Mouse (Mus musculus) embryonic facial prominence, embryonic 14.5 days (tissue): ENCODE measurements around the gene Lage3. TPM values are rescaled to one million over a fixed set of nuclear protein-coding genes. Genes with fewer than 3 reads are reported as not detected.

Experiments used
- ATAC-seq: fragments of 200-750 bp; cut with Nextera tagmentation; 2 replicates; pipeline ENCODE4 v1.8.0; 2017; ENCODE audit warnings: low read depth, moderate number of reproducible peaks, moderate TSS enrichment
- DNase-seq: peaks from one replicate; pipeline ENCODE4 v3.0.0-alpha.2; 2015; ENCODE audit warnings: low spot score
- H3K27ac ChIP-seq: fragments of 300-500 bp; sonication (generic); replicated peaks from 2 replicates; pipeline ENCODE4 v1.5.1; 2014; ENCODE audit warnings: low read depth, mild to moderate bottlenecking, low read length, moderate library complexity
- H3K27me3 ChIP-seq: fragments of 300-500 bp; sonication (generic); replicated peaks from 2 replicates; pipeline ENCODE4 v1.6.1; 2014; ENCODE audit warnings: low read length; ENCODE audit not compliant: control insufficient read depth, insufficient read depth
- H3K36me3 ChIP-seq: fragments of 300-500 bp; sonication (generic); 2 replicates; pipeline ENCODE4 v1.6.1; 2014; ENCODE audit warnings: low read length, mixed read lengths; ENCODE audit not compliant: control insufficient read depth, insufficient read depth
- H3K4me1 ChIP-seq: fragments of 300-500 bp; sonication (generic); 2 replicates; pipeline ENCODE4 v1.6.1; 2014; ENCODE audit warnings: antibody characterized with exemption, low read length; ENCODE audit not compliant: control insufficient read depth, insufficient read depth
- H3K4me2 ChIP-seq: fragments of 300-500 bp; sonication (generic); 2 replicates; pipeline ENCODE4 v1.6.1; 2014; ENCODE audit warnings: low read depth, mild to moderate bottlenecking, low read length, moderate library complexity, mixed read lengths
- H3K4me3 ChIP-seq: fragments of 300-500 bp; sonication (generic); 2 replicates; pipeline ENCODE4 v1.5.1; 2014; ENCODE audit warnings: low read depth, mild to moderate bottlenecking, low read length
- H3K9ac ChIP-seq: fragments of 300-500 bp; sonication (generic); 2 replicates; pipeline ENCODE4 v1.6.1; 2014; ENCODE audit warnings: low read depth, mild to moderate bottlenecking, low read length, moderate library complexity, mixed read lengths
- H3K9me3 ChIP-seq: fragments of 300-500 bp; sonication (generic); 2 replicates; pipeline ENCODE4 v1.6.1; 2016; ENCODE audit warnings: low read length; ENCODE audit not compliant: control insufficient read depth
- WGBS: fragments of 180-500 bp; shearing (Covaris S2); extraction: QIAGEN DNeasy Blood & Tissue Kit; methylation state at CpG from one replicate; pipeline ENCODE4 v1.1.7; 2014; 5-methylcytosine and 5-hydroxymethylcytosine counted together
- microRNA-seq: library from miRNA; unstranded; fragments of <30 nt; microRNA quantifications from one replicate; pipeline ENCODE4, GENCODE M21; 2016; ENCODE audit warnings: borderline number of aligned reads
- polyA plus RNA-seq: library from polyadenylated mRNA; unstranded; fragments of >200 nt; fragmentation: Nextera tagmentation; extraction: Ambion mirVana; gene quantifications from 2 replicates; pipeline ENCODE4 v1.2.1, GENCODE M21; 2014

Lage3 gene
- polyA plus RNA-seq, 1 experiment from 2014 or later: 94.0 TPM

- no peaks in the 10 kb centered on the region for H3K4me1 ChIP-seq
- peak within 1 kb of the TSS; percentile 56 for H3K4me2 ChIP-seq
- no peaks in the 10 kb centered on the region for H3K27me3 ChIP-seq
- H3K9ac ChIP-seq: peak within 1 kb of the TSS; percentile 74
- peak; percentile 88 for ATAC-seq
- 17% methylated on average over 27 of the region's 41 CpGs for WGBS
- peak; percentile 80 for DNase-seq
- H3K4me3 ChIP-seq: peak within 1 kb of the TSS; percentile 57
- peak within 1 kb of the TSS; percentile 89 for H3K27ac ChIP-seq
- H3K36me3 ChIP-seq: peaks cover 55% of the 10 kb centered on the region
- H3K9me3 ChIP-seq: no peaks in the 10 kb centered on the region
Measured at GRCm38 (mm10) chrX:74304867-74305700, 48.3 kb downstream of the Lage3 start, which contains the start of gene Gdi1. Gdi1 (plus strand) TSS chrX:74304998.

Small RNA genes lying within 50 kb of the gene (microRNA-seq; reads per million reads assigned to microRNA genes)
- gene Mir7092: 1.3 reads per million

Other genes starting within 250 kb of the Lage3 start
- not detected in 2 replicates for gene Opn1mw, start 226.2 kb downstream of the Lage3 start, polyA plus RNA-seq
- 10.4 and 11.3 TPM in 2 replicates for gene Mecp2, start 218.3 kb downstream of the Lage3 start, polyA plus RNA-seq
- gene Tex28, start 185.8 kb downstream of the Lage3 start, polyA plus RNA-seq: not detected in 2 replicates
- gene Tktl1, start 176.4 kb downstream of the Lage3 start, polyA plus RNA-seq: not detected in 2 replicates
- gene Flna, start 103.8 kb downstream of the Lage3 start, polyA plus RNA-seq: 284 and 324 TPM in 2 replicates
- gene Emd, start 98.9 kb downstream of the Lage3 start, polyA plus RNA-seq: 26.1 and 26.9 TPM in 2 replicates
- 898 and 935 TPM in 2 replicates for gene Rpl10, start 82.8 kb downstream of the Lage3 start, polyA plus RNA-seq
- 61.5 and 63.1 TPM in 2 replicates for gene Taz, start 71.7 kb downstream of the Lage3 start, polyA plus RNA-seq
- 16.5 and 19.3 TPM in 2 replicates for gene Dnase1l1, start 71.3 kb downstream of the Lage3 start, polyA plus RNA-seq
- gene Atp6ap1, start 56.5 kb downstream of the Lage3 start, polyA plus RNA-seq: 138 and 143 TPM in 2 replicates
- gene Gdi1, start 48.6 kb downstream of the Lage3 start, polyA plus RNA-seq: 156 and 180 TPM in 2 replicates
- 45.6 and 47.9 TPM in 2 replicates for gene Fam50a, start 40.6 kb downstream of the Lage3 start, polyA plus RNA-seq
- gene Plxna3, start 24.6 kb downstream of the Lage3 start, polyA plus RNA-seq: 18.0 and 19.7 TPM in 2 replicates
- gene Ubl4a, start 19.6 kb upstream of the Lage3 start, polyA plus RNA-seq: 78.8 and 83.5 TPM in 2 replicates
- 21.4 and 22.5 TPM in 2 replicates for gene Slc10a3, start 19.7 kb upstream of the Lage3 start, polyA plus RNA-seq
- gene Fam3a, start 39.7 kb upstream of the Lage3 start, polyA plus RNA-seq: 38.4 and 43.0 TPM in 2 replicates
- 20.7 and 25.4 TPM in 2 replicates for gene Ikbkg, start 39.7 kb upstream of the Lage3 start, polyA plus RNA-seq
- gene G6pdx, start 75.6 kb upstream of the Lage3 start, polyA plus RNA-seq: 43.9 and 50.7 TPM in 2 replicates
- not detected in 2 replicates for gene Gm6880, start 127.8 kb upstream of the Lage3 start, polyA plus RNA-seq
- gene Olfr1326-ps1, start 221.3 kb upstream of the Lage3 start, polyA plus RNA-seq: not detected in 2 replicates
- 0.07 TPM in 1 of 2 replicates, not detected in the other for gene Olfr1325, start 239.1 kb upstream of the Lage3 start, polyA plus RNA-seq